Mouse (Mus musculus) forebrain, embryonic 12.5 days (tissue): ENCODE data around the gene Rgcc. TPM values are rescaled to one million over a fixed set of nuclear protein-coding genes. Genes with fewer than 3 reads are reported as not detected.

Experiments
- ATAC-seq: fragments of 200-750 bp; cut with Nextera tagmentation; 2 replicates; pipeline ENCODE4 v1.8.0; 2017; ENCODE audit warnings: moderate TSS enrichment; ENCODE audit not compliant: low FRiP score
- H3K27ac ChIP-seq: fragments of 300-500 bp; sonication (generic); 2 replicates; pipeline ENCODE4 v1.5.1; 2016; ENCODE audit warnings: mild to moderate bottlenecking
- H3K27me3 ChIP-seq: fragments of 300-500 bp; sonication (generic); 2 replicates; pipeline ENCODE4 v1.6.1; 2016; ENCODE audit warnings: mild to moderate bottlenecking
- H3K36me3 ChIP-seq: fragments of 300-500 bp; sonication (generic); replicated peaks from 2 replicates; pipeline ENCODE4 v1.6.1; 2016; ENCODE audit warnings: mild to moderate bottlenecking
- H3K4me1 ChIP-seq: fragments of 300-500 bp; sonication (generic); 2 replicates; pipeline ENCODE4 v1.6.1; 2016
- H3K4me2 ChIP-seq: fragments of 300-500 bp; sonication (generic); 2 replicates; pipeline ENCODE4 v1.6.1; 2016; ENCODE audit warnings: mild to moderate bottlenecking, moderate library complexity
- H3K4me3 ChIP-seq: fragments of 300-500 bp; sonication (generic); replicated peaks from 2 replicates; pipeline ENCODE4 v1.5.1; 2016; ENCODE audit warnings: mild to moderate bottlenecking
- H3K9ac ChIP-seq: fragments of 300-500 bp; sonication (generic); 2 replicates; pipeline ENCODE4 v1.6.1; 2016; ENCODE audit warnings: mild to moderate bottlenecking
- H3K9me3 ChIP-seq: fragments of 300-500 bp; sonication (generic); 2 replicates; pipeline ENCODE4 v1.6.1; 2016
- WGBS: fragments of 180-500 bp; shearing (Covaris S2); methylation state at CpG from one replicate; pipeline ENCODE4 v1.1.7; 2016; 5-methylcytosine and 5-hydroxymethylcytosine counted together
- polyA plus RNA-seq: library from polyadenylated mRNA; unstranded; fragments of >200 nt; fragmentation: Nextera tagmentation; extraction: Ambion mirVana; gene quantifications from 2 replicates; pipeline ENCODE4 v1.2.1, GENCODE M21; 2016

Gene Rgcc
- 70.2 and 86.8 TPM in 2 replicates for polyA plus RNA-seq

DNA sequence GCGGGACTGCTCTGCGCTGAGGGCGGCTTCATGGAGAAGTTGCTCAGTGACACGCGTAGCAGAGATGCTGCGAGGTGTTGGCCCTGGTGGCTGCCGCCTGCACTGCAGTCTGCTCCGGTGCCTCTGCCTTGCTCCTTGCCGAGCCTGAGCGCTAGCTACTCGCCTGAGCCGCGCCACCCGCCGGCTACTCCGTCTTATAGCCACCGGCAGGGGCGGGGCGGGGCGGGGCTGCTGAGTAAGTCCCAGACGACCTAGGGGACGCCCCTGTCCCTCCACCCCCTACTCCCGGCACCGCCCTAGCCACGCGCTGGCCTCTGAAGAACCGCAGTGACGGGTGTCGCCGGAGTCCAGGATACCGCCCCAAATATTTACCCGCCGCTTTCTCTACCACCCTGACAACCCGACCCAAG lies at the start of gene Rgcc:
Gene Rgcc, minus strand, starts transcription at position 180 of the 410 bp plus-strand sequence.
- peak; percentile 96 for ATAC-seq
- H3K9ac ChIP-seq = peak within 1 kb of the TSS; percentile 78
- peaks cover 8% of the 10 kb centered on the region; the same call in 1 of the 2 replicates for H3K27me3 ChIP-seq
- H3K4me2 ChIP-seq = peak within 1 kb of the TSS; percentile 96
- under 1% methylated on average over 33 of the region's 34 CpGs for WGBS
- peak within 1 kb of the TSS; percentile 36; the same call in 1 of the 2 replicates for H3K27ac ChIP-seq
- no peaks in the 10 kb centered on the region for H3K9me3 ChIP-seq
- peak within 1 kb of the TSS; percentile 63 for H3K4me3 ChIP-seq
- H3K4me1 ChIP-seq = peaks cover 29% of the 10 kb centered on the region
- no peaks in the 10 kb centered on the region for H3K36me3 ChIP-seq

DNA sequence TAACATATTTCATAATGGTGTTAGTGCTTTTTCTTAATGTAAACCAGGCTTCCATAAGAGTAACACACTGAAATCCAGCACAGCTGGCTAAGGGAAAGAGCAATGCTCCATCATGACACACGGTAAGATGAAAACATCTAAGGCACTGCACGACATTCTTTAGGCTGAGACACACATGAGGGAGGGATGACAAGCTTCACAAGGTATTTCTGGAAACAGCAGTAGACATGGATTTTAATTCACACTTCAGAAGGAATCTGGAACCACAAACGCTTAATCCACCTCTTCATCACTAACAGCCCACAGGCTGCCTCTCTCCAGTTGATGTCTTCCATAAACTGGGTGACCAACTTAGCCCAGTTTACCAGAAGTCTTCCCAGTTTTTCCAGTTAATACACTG lies 44.9 kb upstream of the Rgcc start:
- peaks cover 52% of the 10 kb centered on the region for H3K36me3 ChIP-seq
- H3K4me1 ChIP-seq = no peaks in the 10 kb centered on the region
- no peaks in the 10 kb centered on the region for H3K9me3 ChIP-seq
- no peak overlapping the region for H3K27ac ChIP-seq
- H3K4me3 ChIP-seq = no peak overlapping the region
- ATAC-seq = no peak
- no peaks in the 10 kb centered on the region for H3K27me3 ChIP-seq
- WGBS = 88% methylated on average over 3 of the region's 3 CpGs
- H3K9ac ChIP-seq = no peak overlapping the region
- no peak overlapping the region for H3K4me2 ChIP-seq

DNA sequence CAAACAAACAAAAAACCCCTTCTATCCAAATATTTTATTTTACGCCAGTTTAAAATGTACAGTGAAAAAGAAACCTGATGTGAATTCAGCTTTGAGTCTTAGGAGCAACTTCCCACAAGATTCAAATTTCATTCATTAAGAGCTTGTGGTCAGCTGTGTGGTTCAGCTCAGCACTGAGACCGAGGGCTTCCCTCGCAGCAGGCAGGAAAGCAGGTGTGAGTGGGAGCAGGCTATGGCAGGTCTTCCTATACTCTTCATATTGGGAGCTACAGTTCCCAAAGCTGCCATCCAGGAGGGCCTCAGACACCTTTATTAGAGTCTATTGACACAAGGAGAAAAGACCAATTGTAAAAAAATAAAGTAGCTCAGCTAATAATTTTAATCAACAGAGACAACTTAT lies 34.2 kb upstream of the Rgcc start:
- Histone ChIP-seq H3K27me3 (no peaks in the 10 kb centered on the region), H3K27ac (no peak overlapping the region), H3K4me3 (no peak overlapping the region), H3K9ac (no peak overlapping the region), H3K9me3 (no peaks in the 10 kb centered on the region), H3K4me1 (peaks cover 7% of the 10 kb centered on the region), H3K36me3 (peaks cover 51% of the 10 kb centered on the region), H3K4me2 (no peak overlapping the region)
- ATAC-seq = no peak
- 93% methylated on average over 3 of the region's 3 CpGs for WGBS

- Histone ChIP-seq H3K36me3 (peaks cover 28% of the 10 kb centered on the region), H3K27me3 (no peaks in the 10 kb centered on the region), H3K4me1 (peaks cover 7% of the 10 kb centered on the region), H3K9ac (no peak overlapping the region), H3K4me3 (no peak overlapping the region), H3K9me3 (no peaks in the 10 kb centered on the region), H3K27ac (no peak overlapping the region), H3K4me2 (no peak overlapping the region)
- ATAC-seq = no peak
- 74% methylated on average over 7 of the region's 7 CpGs for WGBS
Measured at GRCm38 (mm10) chr14:79331936-79332335, 30.5 kb upstream of the Rgcc start.

GRCm38 (mm10) chr14:79330944-79331561 lies 29.6 kb upstream of the Rgcc start:
- Histone ChIP-seq H3K9ac (no peak overlapping the region), H3K4me2 (peak overlapping the region; percentile 39), H3K36me3 (peaks cover 19% of the 10 kb centered on the region), H3K4me3 (no peak overlapping the region), H3K4me1 (peaks cover 7% of the 10 kb centered on the region), H3K9me3 (no peaks in the 10 kb centered on the region), H3K27me3 (no peaks in the 10 kb centered on the region), H3K27ac (peak overlapping the region; percentile 25; the same call in 1 of the 2 replicates)
- ATAC-seq = 0 out of 2 replicates have a peak, but pooled peaks have one; percentile 30
- WGBS = 54% methylated on average over 16 of the region's 16 CpGs

DNA sequence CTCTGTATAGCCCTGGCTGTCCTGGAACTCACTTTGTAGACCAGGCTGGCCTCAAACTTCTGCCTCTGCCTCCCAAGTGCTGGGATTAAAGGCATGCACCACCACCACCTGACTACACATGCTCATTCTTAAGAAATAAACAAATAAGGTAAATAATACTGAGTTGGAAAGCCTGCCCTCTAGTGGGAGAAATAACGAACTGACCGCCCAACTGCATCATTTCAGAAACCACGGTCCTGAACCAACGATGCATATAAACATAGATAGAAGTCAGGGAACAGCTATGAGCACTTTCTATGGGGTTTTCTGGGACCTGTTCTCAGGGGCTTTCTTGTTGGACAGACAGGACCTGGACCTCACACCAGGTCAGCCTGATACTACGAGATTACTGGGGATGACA lies 25.6 kb upstream of the Rgcc start:
- Histone ChIP-seq H3K4me2 (no peak overlapping the region), H3K9ac (no peak overlapping the region), H3K36me3 (no peaks in the 10 kb centered on the region), H3K9me3 (no peaks in the 10 kb centered on the region), H3K27ac (no peak overlapping the region), H3K27me3 (no peaks in the 10 kb centered on the region), H3K4me1 (peaks cover 10% of the 10 kb centered on the region), H3K4me3 (no peak overlapping the region)
- no peak for ATAC-seq
- WGBS = 27% methylated on average over 5 of the region's 5 CpGs

- H3K27me3 ChIP-seq = no peaks in the 10 kb centered on the region
- peaks cover 8% of the 10 kb centered on the region for H3K4me1 ChIP-seq
- no peaks in the 10 kb centered on the region for H3K9me3 ChIP-seq
- 71% methylated on average over 10 of the region's 10 CpGs for whole genome bisulfite sequencing
- no peak overlapping the region for H3K4me2 ChIP-seq
- H3K4me3 ChIP-seq = no peak overlapping the region
- H3K36me3 ChIP-seq = no peaks in the 10 kb centered on the region
- no peak overlapping the region for H3K9ac ChIP-seq
- H3K27ac ChIP-seq = peak overlapping the region; percentile 50; the same call in 1 of the 2 replicates
- ATAC-seq = no peak
Measured at GRCm38 (mm10) chr14:79324112-79324840, 22.8 kb upstream of the Rgcc start.

GRCm38 (mm10) chr14:79321881-79322280 lies 20.4 kb upstream of the Rgcc start:
- Histone ChIP-seq H3K4me2 (no peak overlapping the region), H3K27me3 (no peaks in the 10 kb centered on the region), H3K27ac (no peak overlapping the region), H3K9me3 (no peaks in the 10 kb centered on the region), H3K4me1 (peaks cover 8% of the 10 kb centered on the region), H3K4me3 (no peak overlapping the region), H3K36me3 (no peaks in the 10 kb centered on the region), H3K9ac (no peak overlapping the region)
- 91% methylated on average over 5 of the region's 5 CpGs for WGBS
- no peak for ATAC-seq

DNA sequence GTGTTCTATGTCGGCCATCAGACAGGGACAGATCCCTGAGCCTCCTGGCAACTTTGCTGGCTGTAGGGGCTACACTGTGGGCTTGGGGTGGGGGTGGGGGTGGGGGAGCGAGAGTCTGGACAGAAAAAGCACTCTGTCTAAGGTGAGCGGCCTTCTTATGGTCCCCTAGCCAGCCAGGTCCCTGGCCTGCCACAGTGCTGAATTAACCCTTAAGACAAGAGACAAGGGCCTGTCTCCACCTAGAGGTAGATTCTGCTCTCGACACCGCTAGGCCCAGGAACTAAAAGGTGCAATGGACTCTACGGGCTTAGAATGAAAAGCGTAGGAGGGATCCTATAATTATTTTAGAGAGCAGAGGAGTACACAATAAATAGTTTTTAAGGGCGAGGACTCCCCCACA lies 19.7 kb upstream of the Rgcc start:
- no peaks in the 10 kb centered on the region for H3K36me3 ChIP-seq
- peak; percentile 78 for ATAC-seq
- H3K4me3 ChIP-seq = no peak overlapping the region
- 0 out of 2 replicates have a peak overlapping the region, but pooled peaks have one; percentile 32 for H3K27ac ChIP-seq
- no peaks in the 10 kb centered on the region for H3K9me3 ChIP-seq
- H3K27me3 ChIP-seq = no peaks in the 10 kb centered on the region
- H3K4me1 ChIP-seq = peaks cover 8% of the 10 kb centered on the region
- 22% methylated on average over 8 of the region's 8 CpGs for WGBS
- no peak overlapping the region for H3K4me2 ChIP-seq
- no peak overlapping the region for H3K9ac ChIP-seq

DNA sequence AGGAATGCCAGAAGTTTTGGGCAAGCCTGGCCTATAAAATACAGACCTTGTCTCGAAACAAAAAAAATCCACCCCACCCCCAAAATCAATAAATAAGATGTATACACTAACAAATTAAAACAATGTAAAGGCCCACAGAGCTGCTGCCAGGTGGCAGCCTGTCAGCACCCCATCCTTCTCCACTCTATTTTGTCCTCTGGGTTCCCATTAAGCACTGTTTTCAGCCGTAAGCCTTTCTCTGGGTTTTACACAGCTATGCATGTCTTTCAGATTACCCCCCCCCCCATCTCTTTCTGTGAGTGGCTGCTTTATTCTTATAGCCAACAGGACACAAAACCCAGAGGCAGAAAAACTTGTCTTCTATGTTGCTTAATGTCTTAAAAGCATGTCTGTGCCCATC lies 16.2 kb upstream of the Rgcc start:
- Histone ChIP-seq H3K9me3 (no peaks in the 10 kb centered on the region), H3K4me1 (peaks cover 8% of the 10 kb centered on the region; the same call in 1 of the 2 replicates), H3K36me3 (no peaks in the 10 kb centered on the region), H3K27me3 (no peaks in the 10 kb centered on the region), H3K4me3 (no peak overlapping the region), H3K9ac (no peak overlapping the region), H3K27ac (no peak overlapping the region), H3K4me2 (no peak overlapping the region)
- no peak for ATAC-seq
- WGBS = 53% methylated on average over 2 of the region's 2 CpGs

DNA sequence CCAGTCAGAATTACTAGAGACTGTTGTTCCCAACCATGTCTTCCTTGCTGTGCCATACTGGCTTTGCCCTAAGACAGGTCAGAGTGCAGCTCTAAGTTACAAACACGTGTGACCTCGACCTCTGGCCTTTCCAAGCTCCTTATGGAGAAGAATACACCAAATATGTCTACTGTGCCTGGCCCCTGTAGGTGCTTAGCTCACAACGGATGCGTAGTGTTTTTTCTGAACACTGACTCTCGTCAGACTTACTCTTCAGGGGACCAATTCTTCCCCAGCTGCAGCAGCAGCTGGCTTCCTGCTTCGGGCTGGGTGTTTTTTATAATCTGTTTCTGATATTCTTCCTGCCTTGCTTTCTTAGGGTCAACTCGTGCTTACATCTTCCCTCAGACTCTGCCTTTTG lies 14.4 kb upstream of the Rgcc start:
- 67% methylated on average over 7 of the region's 7 CpGs for WGBS
- H3K4me3 ChIP-seq = no peak overlapping the region
- ATAC-seq = no peak
- no peak overlapping the region for H3K9ac ChIP-seq
- no peaks in the 10 kb centered on the region for H3K9me3 ChIP-seq
- no peak overlapping the region for H3K4me2 ChIP-seq
- H3K36me3 ChIP-seq = no peaks in the 10 kb centered on the region
- H3K27ac ChIP-seq = no peak overlapping the region
- no peaks in the 10 kb centered on the region for H3K27me3 ChIP-seq
- peaks cover 5% of the 10 kb centered on the region; the same call in 1 of the 2 replicates for H3K4me1 ChIP-seq

- WGBS = 82% methylated on average over 12 of the region's 12 CpGs
- Histone ChIP-seq H3K9me3 (no peaks in the 10 kb centered on the region), H3K4me2 (no peak overlapping the region), H3K36me3 (no peaks in the 10 kb centered on the region), H3K4me1 (peaks cover 3% of the 10 kb centered on the region; the same call in 1 of the 2 replicates), H3K9ac (no peak overlapping the region), H3K27me3 (no peaks in the 10 kb centered on the region), H3K4me3 (no peak overlapping the region), H3K27ac (0 out of 2 replicates have a peak overlapping the region, but pooled peaks have one; percentile 32)
- no peak for ATAC-seq
Measured at GRCm38 (mm10) chr14:79314245-79315010, 13.0 kb upstream of the Rgcc start.
